Mouse (Mus musculus) neural tube, embryonic 15.5 days (tissue): ENCODE measurements around the gene Gm26897. TPM values are rescaled to one million over a fixed set of nuclear protein-coding genes. Genes with fewer than 3 reads are reported as not detected.

Experiments used
- ATAC-seq: fragments of 200-750 bp; cut with Nextera tagmentation; 2 replicates; pipeline ENCODE4 v1.8.0; 2017; ENCODE audit warnings: mild to moderate bottlenecking, moderate TSS enrichment, moderate library complexity; ENCODE audit not compliant: low FRiP score
- H3K27ac ChIP-seq: fragments of 300-500 bp; sonication (generic); replicated peaks from 2 replicates; pipeline ENCODE4 v1.5.1; 2015; ENCODE audit warnings: mild to moderate bottlenecking, inconsistent platforms
- H3K27me3 ChIP-seq: fragments of 300-500 bp; sonication (generic); replicated peaks from 2 replicates; pipeline ENCODE4 v1.6.1; 2015; ENCODE audit warnings: inconsistent platforms
- H3K36me3 ChIP-seq: fragments of 300-500 bp; sonication (generic); 2 replicates; pipeline ENCODE4 v1.6.1; 2015; ENCODE audit warnings: inconsistent platforms
- H3K4me1 ChIP-seq: fragments of 300-500 bp; sonication (generic); 2 replicates; pipeline ENCODE4 v1.6.1; 2015; ENCODE audit warnings: inconsistent platforms
- H3K4me2 ChIP-seq: fragments of 300-500 bp; sonication (generic); 2 replicates; pipeline ENCODE4 v1.6.1; 2015; ENCODE audit warnings: inconsistent platforms, mild to moderate bottlenecking, moderate library complexity
- H3K4me3 ChIP-seq: fragments of 300-500 bp; sonication (generic); replicated peaks from 2 replicates; pipeline ENCODE4 v1.5.1; 2015; ENCODE audit warnings: mild to moderate bottlenecking, inconsistent platforms
- H3K9ac ChIP-seq: fragments of 300-500 bp; sonication (generic); replicated peaks from 2 replicates; pipeline ENCODE4 v1.6.1; 2015; ENCODE audit warnings: mild to moderate bottlenecking, inconsistent platforms
- H3K9me3 ChIP-seq: fragments of 300-500 bp; sonication (generic); replicated peaks from 2 replicates; pipeline ENCODE4 v1.6.1; 2016; ENCODE audit warnings: inconsistent platforms
- WGBS: fragments of 180-500 bp; shearing (Covaris S2); methylation state at CpG from one replicate; pipeline ENCODE4 v1.1.7; 2015; ENCODE audit warnings: mixed read lengths; 5-methylcytosine and 5-hydroxymethylcytosine counted together
- polyA plus RNA-seq: library from polyadenylated mRNA; unstranded; fragments of >200 nt; fragmentation: Nextera tagmentation; extraction: Ambion mirVana; gene quantifications from 2 replicates; pipeline ENCODE4 v1.2.1, GENCODE M21; 2015

Gene Gm26897
- polyA plus RNA-seq, result not detected in 2 replicates

GRCm38 (mm10) chr5:111733851-111734250 is at the start of gene Gm26897:
TSS of gene Gm26897 (plus strand) at chr5:111733924.
- Histone ChIP-seq H3K27ac (no peak within 1 kb of the TSS), H3K27me3 (0 out of 2 replicates have a peak, but pooled peaks cover 3% of the 10 kb centered on the region), H3K9ac (no peak within 1 kb of the TSS), H3K36me3 (no peaks in the 10 kb centered on the region), H3K4me3 (no peak within 1 kb of the TSS), H3K4me2 (no peak within 1 kb of the TSS), H3K4me1 (peaks cover 9% of the 10 kb centered on the region; the same call in 1 of the 2 replicates), H3K9me3 (no peaks in the 10 kb centered on the region)
- WGBS, result 93% methylated on average over 12 of the region's 12 CpGs
- no peak for ATAC-seq

GRCm38 (mm10) chr5:111687370-111687769 is 46.4 kb upstream of the Gm26897 start:
- H3K9ac ChIP-seq, result no peak overlapping the region
- WGBS, result 76% methylated on average over 5 of the region's 5 CpGs
- H3K9me3 ChIP-seq, result no peaks in the 10 kb centered on the region
- no peak for ATAC-seq
- H3K4me1 ChIP-seq, result peaks cover 19% of the 10 kb centered on the region
- no peak overlapping the region for H3K4me2 ChIP-seq
- no peak overlapping the region for H3K4me3 ChIP-seq
- peaks cover 9% of the 10 kb centered on the region; the same call in 1 of the 2 replicates for H3K27me3 ChIP-seq
- no peaks in the 10 kb centered on the region for H3K36me3 ChIP-seq
- no peak overlapping the region for H3K27ac ChIP-seq

- H3K9me3 ChIP-seq, result no peaks in the 10 kb centered on the region
- no peak overlapping the region for H3K4me3 ChIP-seq
- H3K4me2 ChIP-seq, result no peak overlapping the region
- no peak overlapping the region for H3K27ac ChIP-seq
- no peak for ATAC-seq
- H3K27me3 ChIP-seq, result peaks cover 9% of the 10 kb centered on the region; the same call in 1 of the 2 replicates
- H3K4me1 ChIP-seq, result peaks cover 31% of the 10 kb centered on the region
- WGBS, result 16% methylated on average over 10 of the region's 10 CpGs
- no peaks in the 10 kb centered on the region for H3K36me3 ChIP-seq
- H3K9ac ChIP-seq, result no peak overlapping the region
Measured at GRCm38 (mm10) chr5:111688584-111688983, 45.1 kb upstream of the Gm26897 start.

GRCm38 (mm10) chr5:111697996-111698395 is 35.7 kb upstream of the Gm26897 start:
- no peak overlapping the region for H3K27ac ChIP-seq
- no peak overlapping the region for H3K4me3 ChIP-seq
- peaks cover 36% of the 10 kb centered on the region for H3K4me1 ChIP-seq
- peaks cover 10% of the 10 kb centered on the region; the same call in 1 of the 2 replicates for H3K27me3 ChIP-seq
- WGBS, result 89% methylated on average over 7 of the region's 7 CpGs
- ATAC-seq, result no peak
- no peaks in the 10 kb centered on the region for H3K36me3 ChIP-seq
- H3K4me2 ChIP-seq, result no peak overlapping the region
- H3K9me3 ChIP-seq, result no peaks in the 10 kb centered on the region
- no peak overlapping the region for H3K9ac ChIP-seq

GRCm38 (mm10) chr5:111699711-111700303 is 33.9 kb upstream of the Gm26897 start:
- Histone ChIP-seq H3K4me1 (peaks cover 24% of the 10 kb centered on the region), H3K9ac (no peak overlapping the region), H3K4me2 (no peak overlapping the region), H3K27ac (peak overlapping the region; percentile 33; the same call in 1 of the 2 replicates), H3K9me3 (no peaks in the 10 kb centered on the region), H3K36me3 (no peaks in the 10 kb centered on the region), H3K4me3 (no peak overlapping the region), H3K27me3 (peaks cover 6% of the 10 kb centered on the region; the same call in 1 of the 2 replicates)
- WGBS, result 32% methylated on average over 23 of the region's 23 CpGs
- ATAC-seq, result peak; percentile 58; the same call in 1 of the 2 replicates

GRCm38 (mm10) chr5:111701634-111702329 is 31.9 kb upstream of the Gm26897 start:
- 4% methylated on average over 25 of the region's 31 CpGs for WGBS

GRCm38 (mm10) chr5:111703586-111703985 is 30.1 kb upstream of the Gm26897 start:
- no peak for ATAC-seq
- peaks cover 25% of the 10 kb centered on the region for H3K4me1 ChIP-seq

More at GRCm38 (mm10) chr5:111701634-111702329, 31.9 kb upstream of the Gm26897 start:
- Histone ChIP-seq H3K4me2 (peak overlapping the region; percentile 48), H3K4me3 (no peak overlapping the region), H3K27me3 (peaks cover 6% of the 10 kb centered on the region; the same call in 1 of the 2 replicates), H3K36me3 (no peaks in the 10 kb centered on the region), H3K9ac (no peak overlapping the region), H3K27ac (no peak overlapping the region), H3K4me1 (peaks cover 24% of the 10 kb centered on the region), H3K9me3 (no peaks in the 10 kb centered on the region)
- ATAC-seq, result no peak

GRCm38 (mm10) chr5:111704326-111704725 is 29.4 kb upstream of the Gm26897 start:
- WGBS, result 71% methylated on average over 11 of the region's 11 CpGs
- H3K36me3 ChIP-seq, result no peaks in the 10 kb centered on the region

More at GRCm38 (mm10) chr5:111703586-111703985, 30.1 kb upstream of the Gm26897 start:
- Histone ChIP-seq H3K27me3 (peaks cover 3% of the 10 kb centered on the region; the same call in 1 of the 2 replicates), H3K9me3 (no peaks in the 10 kb centered on the region), H3K4me3 (no peak overlapping the region), H3K36me3 (no peaks in the 10 kb centered on the region), H3K4me2 (no peak overlapping the region), H3K9ac (no peak overlapping the region), H3K27ac (no peak overlapping the region)
- WGBS, result 60% methylated on average over 7 of the region's 7 CpGs

GRCm38 (mm10) chr5:111709195-111709901 is 24.4 kb upstream of the Gm26897 start:
- no peaks in the 10 kb centered on the region for H3K36me3 ChIP-seq
- peaks cover 7% of the 10 kb centered on the region; the same call in 1 of the 2 replicates for H3K9me3 ChIP-seq
- H3K27ac ChIP-seq, result 0 out of 2 replicates have a peak overlapping the region, but pooled peaks have one; percentile 14
- no peak overlapping the region for H3K9ac ChIP-seq
- peak; percentile 59; the same call in 1 of the 2 replicates for ATAC-seq
- H3K4me2 ChIP-seq, result no peak overlapping the region
- no peak overlapping the region for H3K4me3 ChIP-seq
- peaks cover 3% of the 10 kb centered on the region; the same call in 1 of the 2 replicates for H3K27me3 ChIP-seq
- 22% methylated on average over 8 of the region's 8 CpGs for WGBS
- peaks cover 10% of the 10 kb centered on the region for H3K4me1 ChIP-seq

More at GRCm38 (mm10) chr5:111704326-111704725, 29.4 kb upstream of the Gm26897 start:
- Histone ChIP-seq H3K9ac (no peak overlapping the region), H3K4me3 (no peak overlapping the region), H3K9me3 (no peaks in the 10 kb centered on the region), H3K4me1 (peaks cover 31% of the 10 kb centered on the region), H3K27me3 (peaks cover 3% of the 10 kb centered on the region; the same call in 1 of the 2 replicates), H3K27ac (no peak overlapping the region), H3K4me2 (no peak overlapping the region)
- no peak for ATAC-seq

GRCm38 (mm10) chr5:111719018-111719417 is 14.7 kb upstream of the Gm26897 start:
- Histone ChIP-seq H3K4me3 (no peak overlapping the region), H3K36me3 (no peaks in the 10 kb centered on the region), H3K9me3 (no peaks in the 10 kb centered on the region), H3K9ac (no peak overlapping the region), H3K27ac (no peak overlapping the region), H3K4me1 (peaks cover 10% of the 10 kb centered on the region), H3K27me3 (peaks cover 10% of the 10 kb centered on the region; the same call in 1 of the 2 replicates), H3K4me2 (no peak overlapping the region)
- WGBS, result 60% methylated on average over 3 of the region's 3 CpGs
- no peak for ATAC-seq

GRCm38 (mm10) chr5:111720726-111721125 is 13.0 kb upstream of the Gm26897 start:
- Histone ChIP-seq H3K27ac (no peak overlapping the region), H3K4me3 (no peak overlapping the region), H3K9ac (no peak overlapping the region), H3K4me2 (no peak overlapping the region), H3K4me1 (peaks cover 27% of the 10 kb centered on the region), H3K9me3 (no peaks in the 10 kb centered on the region), H3K27me3 (peaks cover 6% of the 10 kb centered on the region; the same call in 1 of the 2 replicates), H3K36me3 (no peaks in the 10 kb centered on the region)
- 76% methylated on average over 9 of the region's 9 CpGs for WGBS
- ATAC-seq, result no peak
